Mouse (Mus musculus) hindbrain, embryonic 16.5 days (tissue): Measurements from ENCODE around the gene Ces4a. TPM values are rescaled to one million over a fixed set of nuclear protein-coding genes. Genes with fewer than 3 reads are reported as not detected.

Experiments used
- ATAC-seq: fragments of 200-750 bp; cut with Nextera tagmentation; 2 replicates; pipeline ENCODE4 v1.8.0; 2017; ENCODE audit warnings: moderate TSS enrichment, moderate library complexity
- H3K27ac ChIP-seq: fragments of 300-500 bp; sonication (generic); 2 replicates; pipeline ENCODE4 v1.5.1; 2014; ENCODE audit warnings: low read depth, mild to moderate bottlenecking, control low read depth, low read length, moderate library complexity
- H3K27me3 ChIP-seq: fragments of 300-500 bp; sonication (generic); replicated peaks from 2 replicates; pipeline ENCODE4 v1.6.1; 2014; ENCODE audit warnings: low read length; ENCODE audit not compliant: control insufficient read depth, insufficient read depth
- H3K36me3 ChIP-seq: fragments of 300-500 bp; sonication (generic); 2 replicates; pipeline ENCODE4 v1.6.1; 2014; ENCODE audit warnings: mild to moderate bottlenecking, low read length, moderate library complexity, mixed read lengths; ENCODE audit not compliant: control insufficient read depth, insufficient read depth
- H3K4me1 ChIP-seq: fragments of 300-500 bp; sonication (generic); 2 replicates; pipeline ENCODE4 v1.6.1; 2014; ENCODE audit warnings: low read depth, low read length; ENCODE audit not compliant: control insufficient read depth, insufficient read depth
- H3K4me2 ChIP-seq: fragments of 300-500 bp; sonication (generic); 2 replicates; pipeline ENCODE4 v1.6.1; 2014; ENCODE audit warnings: mild to moderate bottlenecking, low read length, control low read depth, moderate library complexity
- H3K4me3 ChIP-seq: fragments of 300-500 bp; sonication (generic); 2 replicates; pipeline ENCODE4 v1.5.1; 2014; ENCODE audit warnings: mild to moderate bottlenecking, low read length, control low read depth, moderate library complexity
- H3K9ac ChIP-seq: fragments of 300-500 bp; sonication (generic); 2 replicates; pipeline ENCODE4 v1.6.1; 2014; ENCODE audit warnings: low read depth, mild to moderate bottlenecking, control low read depth, low read length, moderate library complexity
- H3K9me3 ChIP-seq: fragments of 300-500 bp; sonication (generic); 2 replicates; pipeline ENCODE4 v1.6.1; 2014; ENCODE audit warnings: mild to moderate bottlenecking, low read length, moderate library complexity; ENCODE audit not compliant: control insufficient read depth
- WGBS: fragments of 180-500 bp; shearing (Covaris S2); extraction: QIAGEN DNeasy Blood & Tissue Kit; methylation state at CpG from one replicate; pipeline ENCODE4 v1.1.7; 2014; 5-methylcytosine and 5-hydroxymethylcytosine counted together
- polyA plus RNA-seq: library from polyadenylated mRNA; unstranded; fragments of >200 nt; fragmentation: Nextera tagmentation; extraction: Ambion mirVana; gene quantifications from 2 replicates; pipeline ENCODE4 v1.2.1, GENCODE M21; 2015

Gene Ces4a
- polyA plus RNA-seq, 1 experiment from 2014 or later = not detected

DNA sequence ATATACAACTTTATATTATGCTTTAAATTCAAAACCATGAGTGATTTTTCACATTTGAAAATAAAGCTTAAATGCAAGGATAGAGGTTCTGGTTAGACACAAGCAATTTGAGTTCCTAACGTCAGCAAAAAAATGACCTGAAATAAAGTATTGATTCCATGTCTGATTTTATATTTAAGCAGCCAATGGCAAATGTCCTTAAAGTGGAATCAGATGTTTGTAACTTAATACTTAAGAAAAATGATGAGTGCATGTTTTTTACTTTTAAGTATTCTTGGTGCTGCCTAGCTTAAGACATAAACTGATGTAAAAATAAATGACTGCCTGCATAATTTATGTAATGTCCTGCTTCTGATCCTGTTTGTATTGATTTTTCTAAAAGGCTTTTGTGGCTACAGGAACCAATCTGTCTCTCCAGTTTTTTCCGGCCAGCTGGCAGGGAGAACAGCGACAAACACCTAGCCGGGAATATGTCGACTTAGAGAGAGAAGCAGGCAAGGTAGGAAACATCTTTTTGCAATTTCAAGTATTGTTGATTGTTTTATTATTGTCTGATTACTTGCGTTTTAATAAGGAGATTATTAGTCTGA lies 46.7 kb downstream of the Ces4a start:
- no peak overlapping the region for H3K27ac ChIP-seq
- H3K9me3 ChIP-seq = no peaks in the 10 kb centered on the region
- 84% methylated on average over 6 of the region's 6 CpGs for WGBS
- H3K4me1 ChIP-seq = no peaks in the 10 kb centered on the region
- 0 out of 2 replicates have a peak, but pooled peaks cover 5% of the 10 kb centered on the region for H3K36me3 ChIP-seq
- no peak for ATAC-seq
- H3K9ac ChIP-seq = no peak overlapping the region
- no peaks in the 10 kb centered on the region for H3K27me3 ChIP-seq
- H3K4me3 ChIP-seq = no peak overlapping the region
- no peak overlapping the region for H3K4me2 ChIP-seq

DNA sequence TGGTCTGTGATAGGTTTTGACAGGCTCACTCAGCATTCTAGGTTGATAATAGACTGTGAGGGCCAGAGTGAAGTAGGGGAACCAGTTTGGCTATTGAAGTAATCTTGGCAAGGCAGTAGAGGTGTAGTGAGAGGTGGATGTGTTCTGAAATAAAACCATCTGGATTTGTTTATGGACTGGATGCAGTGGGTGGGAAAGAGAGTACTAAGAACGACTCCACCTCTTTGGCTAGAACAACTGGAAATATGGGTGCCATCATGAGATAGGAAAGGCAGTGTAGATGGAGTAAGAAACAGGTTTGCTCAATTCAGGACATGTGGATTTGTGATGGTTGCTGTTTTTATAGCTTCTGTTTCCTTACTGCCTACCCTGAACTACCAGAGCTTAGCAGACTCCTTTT lies 50.6 kb downstream of the Ces4a start:
- Histone ChIP-seq H3K9me3 (no peaks in the 10 kb centered on the region), H3K4me2 (no peak overlapping the region), H3K4me1 (no peaks in the 10 kb centered on the region), H3K9ac (no peak overlapping the region), H3K27ac (no peak overlapping the region), H3K27me3 (no peaks in the 10 kb centered on the region), H3K4me3 (no peak overlapping the region), H3K36me3 (0 out of 2 replicates have a peak, but pooled peaks cover 2% of the 10 kb centered on the region)
- no peak for ATAC-seq
- WGBS = 89% methylated on average over 1 of the region's 1 CpGs

DNA sequence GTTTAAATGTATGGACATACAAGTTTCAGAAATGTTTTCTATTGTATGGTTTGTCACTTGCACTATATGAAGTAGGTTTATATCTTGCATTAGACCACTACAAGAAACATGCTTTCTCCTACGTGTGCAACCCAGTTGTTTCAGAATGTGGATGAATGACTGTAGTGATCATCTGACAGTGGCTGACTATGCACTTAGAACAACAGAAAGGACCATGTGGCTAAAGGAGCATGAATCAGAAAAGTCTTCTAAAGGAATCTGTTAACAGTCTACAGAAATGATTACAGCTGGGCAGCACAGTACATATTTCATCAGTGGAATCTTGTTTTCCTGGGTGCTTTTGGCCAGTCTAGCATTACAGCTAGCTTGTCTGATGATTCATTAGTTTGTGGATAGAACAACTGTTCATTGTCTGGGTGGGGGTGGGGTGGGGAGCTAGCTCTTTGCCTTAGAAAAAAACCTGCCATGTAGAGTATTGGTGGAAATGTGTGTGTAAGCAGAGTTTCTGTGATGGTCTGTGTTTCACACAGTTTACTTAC lies 54.9 kb downstream of the Ces4a start:
- H3K4me3 ChIP-seq = no peak overlapping the region
- no peaks in the 10 kb centered on the region for H3K4me1 ChIP-seq
- no peaks in the 10 kb centered on the region for H3K9me3 ChIP-seq
- no peak overlapping the region for H3K27ac ChIP-seq
- H3K4me2 ChIP-seq = no peak overlapping the region
- H3K27me3 ChIP-seq = no peaks in the 10 kb centered on the region
- WGBS = 57% methylated on average over 1 of the region's 1 CpGs
- ATAC-seq = no peak
- H3K9ac ChIP-seq = no peak overlapping the region
- H3K36me3 ChIP-seq = 0 out of 2 replicates have a peak, but pooled peaks cover 1% of the 10 kb centered on the region

DNA sequence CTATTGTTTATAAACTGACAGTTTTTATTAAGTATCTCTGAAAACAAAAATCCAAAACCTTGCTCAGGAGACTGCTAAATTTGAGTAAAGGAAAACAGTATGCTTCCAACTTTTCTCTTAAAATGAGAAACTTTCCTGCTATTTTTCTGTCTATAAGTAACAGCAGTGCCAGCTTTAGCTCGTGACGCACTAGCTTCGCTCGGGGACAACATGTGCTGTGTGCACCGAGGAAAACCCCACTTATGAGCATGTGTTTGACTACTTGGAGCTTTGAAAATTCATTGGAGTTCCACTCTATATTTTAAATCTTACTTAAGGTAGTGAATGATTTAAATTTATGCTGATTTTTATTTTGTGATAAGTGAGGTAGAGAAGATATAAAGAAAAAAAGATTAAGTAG lies 60.6 kb downstream of the Ces4a start:
- H3K27ac ChIP-seq = no peak overlapping the region
- no peaks in the 10 kb centered on the region for H3K4me1 ChIP-seq
- H3K36me3 ChIP-seq = peaks cover 14% of the 10 kb centered on the region
- no peak overlapping the region for H3K9ac ChIP-seq
- no peaks in the 10 kb centered on the region for H3K27me3 ChIP-seq
- H3K4me2 ChIP-seq = no peak overlapping the region
- no peak overlapping the region for H3K4me3 ChIP-seq
- ATAC-seq = no peak
- no peaks in the 10 kb centered on the region for H3K9me3 ChIP-seq
- WGBS = 97% methylated on average over 5 of the region's 5 CpGs

Other genes with a start within 250 kb of the Ces4a start
- gene Ces2e, start 205.5 kb upstream of the Ces4a start, polyA plus RNA-seq = not detected in 2 replicates
- not detected in 2 replicates for gene Ces2f, start 184.4 kb upstream of the Ces4a start, polyA plus RNA-seq
- gene Ces2g, start 170.1 kb upstream of the Ces4a start, polyA plus RNA-seq = 0.05 and 0.06 TPM in 2 replicates
- gene Ces2h, start 130.9 kb upstream of the Ces4a start, polyA plus RNA-seq = not detected in 2 replicates
- gene Ces3a, start 83.2 kb upstream of the Ces4a start, polyA plus RNA-seq = not detected in 2 replicates
- not detected in 2 replicates for gene Ces3b, start 48.0 kb upstream of the Ces4a start, polyA plus RNA-seq
- 28.6 and 29.0 TPM in 2 replicates for gene Cbfb, start 38.9 kb downstream of the Ces4a start, polyA plus RNA-seq
- 27.9 and 31.7 TPM in 2 replicates for gene D230025D16Rik, start 93.3 kb downstream of the Ces4a start, polyA plus RNA-seq
- gene B3gnt9, start 123.4 kb downstream of the Ces4a start, polyA plus RNA-seq = 12.3 and 12.4 TPM in 2 replicates
- 20.7 and 21.5 TPM in 2 replicates for gene Tradd, start 132.8 kb downstream of the Ces4a start, polyA plus RNA-seq
- 2.1 and 2.4 TPM in 2 replicates for gene Fbxl8, start 132.8 kb downstream of the Ces4a start, polyA plus RNA-seq
- gene Hsf4, start 138.0 kb downstream of the Ces4a start, polyA plus RNA-seq = 0.80 and 1.2 TPM in 2 replicates
- gene Nol3, start 144.3 kb downstream of the Ces4a start, polyA plus RNA-seq = 6.2 TPM in 2 replicates
- gene 4931428F04Rik, start 158.1 kb downstream of the Ces4a start, polyA plus RNA-seq = 126 and 153 TPM in 2 replicates
- gene Exoc3l, start 164.3 kb downstream of the Ces4a start, polyA plus RNA-seq = 9.4 and 12.3 TPM in 2 replicates
- 37.3 and 46.7 TPM in 2 replicates for gene E2f4, start 165.9 kb downstream of the Ces4a start, polyA plus RNA-seq
- 1.5 and 1.6 TPM in 2 replicates for gene Elmo3, start 173.8 kb downstream of the Ces4a start, polyA plus RNA-seq
- gene Lrrc29, start 194.5 kb downstream of the Ces4a start, polyA plus RNA-seq = 0.90 and 0.94 TPM in 2 replicates
- gene Tmem208, start 194.6 kb downstream of the Ces4a start, polyA plus RNA-seq = 144 and 150 TPM in 2 replicates
- gene Fhod1, start 216.2 kb downstream of the Ces4a start, polyA plus RNA-seq = 0.69 and 0.93 TPM in 2 replicates
- 12.3 and 14.5 TPM in 2 replicates for gene Slc9a5, start 217.0 kb downstream of the Ces4a start, polyA plus RNA-seq
- gene Plekhg4, start 241.5 kb downstream of the Ces4a start, polyA plus RNA-seq = 1.8 and 2.1 TPM in 2 replicates